Mouse (Mus musculus) lung, adult 2 months (tissue): Measurements from ENCODE around the gene Rnf145. TPM values are rescaled to one million over a fixed set of nuclear protein-coding genes. Genes with fewer than 3 reads are reported as not detected.

Experiments used
- DNase-seq: peaks from one replicate; pipeline ENCODE4 v3.0.0; 2022
- H3K4me1 ChIP-seq: fragments of 200-500 bp; 2 replicates; pipeline ENCODE4 v1.6.1; 2011; ENCODE audit warnings: low read length; ENCODE audit not compliant: control insufficient read depth, insufficient read depth
- H3K4me3 ChIP-seq: fragments of 200-500 bp; replicated peaks from 2 replicates; pipeline ENCODE3; 2011; ENCODE audit warnings: low read depth, mild to moderate bottlenecking, control low read depth, low read length; ENCODE audit errors: extremely low read depth
- CTCF ChIP-seq: fragments of 200-500 bp; IDR thresholded peaks from 2 replicates; pipeline ENCODE4 v1.5.1; 2011; ENCODE audit warnings: mild to moderate bottlenecking, low read length, control low read depth; ENCODE audit not compliant: insufficient read depth
- POLR2A ChIP-seq: fragments of 200-500 bp; IDR thresholded peaks from 2 replicates; pipeline ENCODE4 v1.6.1; 2011; ENCODE audit warnings: low read depth, mild to moderate bottlenecking, control low read depth, low read length, borderline replicate concordance; ENCODE audit errors: extremely low read depth
- WGBS: fragments of 180-500 bp; shearing (Covaris S2); methylation state at CpG from one replicate; pipeline ENCODE4 v1.1.7; 2018; 5-methylcytosine and 5-hydroxymethylcytosine counted together
- polyA plus RNA-seq: library from polyadenylated mRNA; depleted of rRNA; stranded (reverse); fragments of >200 nt; gene quantifications from 2 replicates; pipeline ENCODE4 v1.2.3, GENCODE M21; 2012

The Rnf145 gene
- polyA plus RNA-seq, 1 experiment: 104 TPM

DNA sequence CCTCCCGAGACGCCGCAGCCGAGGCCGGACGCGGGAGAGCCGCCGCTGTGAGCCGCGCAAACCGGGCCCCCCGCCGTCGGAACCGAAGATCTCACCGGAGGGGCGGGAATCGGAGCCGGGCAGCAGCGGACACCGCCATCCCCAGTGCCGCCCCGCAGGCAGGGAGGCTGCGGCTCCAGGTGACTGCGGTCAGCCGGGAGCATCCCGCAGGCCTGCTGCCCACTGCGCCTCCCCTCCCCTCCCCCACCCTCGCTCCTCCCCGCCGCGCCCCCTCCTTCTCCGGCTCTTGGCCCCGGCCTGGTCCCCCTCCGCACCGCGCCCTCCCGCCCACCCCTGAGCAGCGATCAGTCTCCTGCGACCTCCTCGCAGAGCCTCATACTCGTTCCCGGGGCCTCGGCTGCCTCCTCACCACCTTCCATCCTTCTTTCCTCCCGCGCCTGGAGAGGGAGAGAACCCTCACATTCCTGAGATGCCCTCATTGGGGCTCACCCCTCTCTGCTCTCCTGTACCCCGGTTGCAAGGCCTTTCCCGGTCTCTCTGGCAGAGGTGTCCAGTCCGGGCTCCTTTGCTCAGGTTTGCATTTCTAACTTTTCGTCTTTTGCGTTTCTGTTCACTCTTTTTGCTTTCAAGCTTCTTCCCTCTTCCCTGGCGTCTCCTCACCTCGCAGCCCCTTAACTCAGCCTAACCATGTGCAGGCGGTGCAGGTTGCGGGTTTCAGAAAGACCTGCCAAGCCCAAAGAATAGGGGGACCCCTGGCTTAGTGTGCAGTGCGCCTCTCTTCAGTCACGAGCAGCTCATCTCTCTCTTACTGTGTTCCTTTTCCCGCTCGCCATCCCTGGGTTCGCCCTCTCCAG is 559 bp downstream of the Rnf145 start:
- peak; percentile 54 for DNase-seq
- H3K4me3 ChIP-seq: peak overlapping the region; percentile 80
- 0 out of 2 replicates have a peak, but pooled peaks cover 2% of the 10 kb centered on the region for H3K4me1 ChIP-seq
- TF ChIP-seq CTCF: no peak
- TF ChIP-seq POLR2A: no peak
- WGBS: under 1% methylated on average over 54 of the region's 61 CpGs

DNA sequence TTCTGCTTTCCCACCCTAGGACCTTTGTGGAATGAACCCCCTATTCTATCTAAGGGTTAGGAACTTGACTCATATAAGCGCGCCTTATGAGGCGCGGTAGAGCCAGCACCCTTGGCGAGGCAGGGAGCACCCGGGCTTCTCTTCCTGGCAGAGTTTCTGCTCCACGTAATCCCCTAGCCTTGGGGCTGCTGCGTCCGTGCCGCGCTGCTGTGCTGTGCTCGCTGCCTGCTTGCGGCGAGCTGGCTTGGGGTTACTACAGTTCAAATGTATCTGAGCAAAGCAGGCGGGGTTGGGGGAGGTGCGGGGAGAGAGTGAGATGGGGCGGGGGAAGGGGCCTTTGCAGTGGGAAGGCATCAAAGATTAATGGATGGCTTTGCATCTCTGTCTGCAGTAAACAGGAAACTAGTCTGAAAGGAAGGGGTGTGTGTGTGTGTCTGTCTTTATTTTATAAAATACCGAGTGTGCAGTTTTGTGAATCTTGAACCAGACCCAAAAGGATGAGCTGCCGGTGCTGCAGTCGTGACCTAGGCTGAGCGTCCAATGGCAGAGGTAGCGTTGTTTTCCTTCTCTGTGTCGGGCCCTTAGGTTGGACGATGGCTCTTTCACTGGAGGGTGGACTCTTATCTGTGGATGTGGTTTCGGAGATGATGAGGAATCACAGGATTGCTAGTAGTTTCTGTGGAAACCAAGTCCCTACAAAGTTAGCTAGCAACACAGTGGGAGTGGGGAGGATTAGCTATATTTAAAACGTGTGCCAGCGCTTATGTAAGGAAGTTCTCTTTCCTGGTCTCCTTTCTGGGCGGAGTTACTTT is 1.4 kb downstream of the Rnf145 start:
- Histone ChIP-seq H3K4me1 (0 out of 2 replicates have a peak, but pooled peaks cover 2% of the 10 kb centered on the region), H3K4me3 (peak overlapping the region; percentile 80)
- peak; percentile 57; the same call in 1 of the 2 replicates for TF ChIP-seq POLR2A
- TF ChIP-seq CTCF: no peak
- peak; percentile 61 for DNase-seq
- under 1% methylated on average over 28 of the region's 28 CpGs for WGBS

DNA sequence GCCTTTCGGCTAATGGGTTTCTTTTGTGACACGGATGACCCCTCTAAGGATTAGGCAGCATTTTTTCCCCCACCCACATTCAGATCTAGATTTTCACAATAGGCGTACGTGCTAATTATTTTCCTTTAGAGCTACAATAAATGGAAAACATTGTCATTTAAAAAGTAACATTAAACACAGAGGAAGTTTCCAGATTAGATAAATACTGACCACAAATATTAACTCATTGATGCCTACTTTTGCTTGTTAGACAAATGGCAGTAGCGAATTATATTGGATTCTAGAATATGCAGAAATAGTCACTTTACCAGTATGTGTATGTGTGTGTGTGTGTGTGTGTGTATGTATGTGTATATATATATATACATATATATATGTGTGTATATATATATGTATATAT is 3.8 kb downstream of the Rnf145 start:
- TF ChIP-seq CTCF (no peak), POLR2A (no peak)
- WGBS: 73% methylated on average over 5 of the region's 5 CpGs
- Histone ChIP-seq H3K4me1 (peaks cover 2% of the 10 kb centered on the region; the same call in 1 of the 2 replicates), H3K4me3 (no peak overlapping the region)
- no peak for DNase-seq

- 82% methylated on average over 4 of the region's 4 CpGs for WGBS
- DNase-seq: no peak
- no peak overlapping the region for H3K4me3 ChIP-seq
- TF ChIP-seq CTCF (no peak), POLR2A (no peak)
- peaks cover 2% of the 10 kb centered on the region; the same call in 1 of the 2 replicates for H3K4me1 ChIP-seq
Measured at GRCm38 (mm10) chr11:44525765-44526164, 7.0 kb downstream of the Rnf145 start.

DNA sequence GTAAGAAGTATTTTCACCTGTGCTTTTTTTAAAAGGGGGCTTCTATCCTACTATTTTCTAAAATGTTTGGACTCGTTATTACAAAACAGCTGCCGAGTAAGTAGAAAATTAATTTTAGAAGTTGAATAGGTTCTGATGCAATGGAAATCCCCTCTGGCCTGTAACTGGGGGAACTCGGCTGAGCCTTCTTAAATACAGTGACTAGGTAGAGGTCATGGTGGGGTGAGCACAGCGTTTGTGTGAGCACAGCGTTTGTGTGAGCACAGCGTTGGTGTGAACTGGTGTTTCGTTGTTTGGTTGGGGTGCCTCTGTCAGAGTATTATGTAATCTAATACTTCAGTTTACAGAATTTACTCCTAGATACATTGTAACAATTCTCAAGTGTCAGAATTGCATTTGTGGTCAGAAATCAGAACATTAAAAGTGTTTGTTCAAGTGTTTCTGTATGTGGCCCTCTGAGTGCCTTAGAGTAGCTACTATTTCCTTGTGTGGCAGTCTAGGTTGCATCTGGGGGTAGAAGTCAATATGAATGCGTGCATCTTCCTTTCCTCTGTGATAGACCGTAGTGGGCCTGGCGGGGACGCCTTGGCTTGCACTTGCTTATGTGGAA is 8.0 kb downstream of the Rnf145 start:
- WGBS: 74% methylated on average over 11 of the region's 11 CpGs
- TF ChIP-seq CTCF (no peak), POLR2A (no peak)
- DNase-seq: no peak

GRCm38 (mm10) chr11:44528560-44529199 is 9.9 kb downstream of the Rnf145 start:
- H3K4me1 ChIP-seq: peaks cover 2% of the 10 kb centered on the region; the same call in 1 of the 2 replicates
- no peak for DNase-seq
- no peak overlapping the region for H3K4me3 ChIP-seq
- no peak for TF ChIP-seq POLR2A
- no peak for TF ChIP-seq CTCF
- 86% methylated on average over 14 of the region's 14 CpGs for WGBS

More for the DNA sequence above, 8.0 kb downstream of the Rnf145 start:
- Histone ChIP-seq H3K4me1 (peaks cover 2% of the 10 kb centered on the region; the same call in 1 of the 2 replicates), H3K4me3 (no peak overlapping the region)

GRCm38 (mm10) chr11:44529200-44529599 is 10.4 kb downstream of the Rnf145 start:
- no peak for DNase-seq
- TF ChIP-seq POLR2A (no peak), CTCF (no peak)
- Histone ChIP-seq H3K4me1 (peaks cover 2% of the 10 kb centered on the region; the same call in 1 of the 2 replicates), H3K4me3 (no peak overlapping the region)
- 59% methylated on average over 12 of the region's 12 CpGs for WGBS

GRCm38 (mm10) chr11:44529716-44530115 is 11.0 kb downstream of the Rnf145 start:
- 68% methylated on average over 5 of the region's 5 CpGs for WGBS
- peaks cover 2% of the 10 kb centered on the region; the same call in 1 of the 2 replicates for H3K4me1 ChIP-seq
- no peak for TF ChIP-seq CTCF
- TF ChIP-seq POLR2A: no peak

More at GRCm38 (mm10) chr11:44529716-44530115, 11.0 kb downstream of the Rnf145 start:
- DNase-seq: no peak
- H3K4me3 ChIP-seq: no peak overlapping the region
